Mouse (Mus musculus) large intestine, adult 2 months (tissue): Measurements from ENCODE around the gene Lypd6b. TPM values are rescaled to one million over a fixed set of nuclear protein-coding genes. Genes with fewer than 3 reads are reported as not detected.

Experiments
- DNase-seq: peaks from one replicate; pipeline ENCODE4 v3.0.0-alpha.2; 2012; ENCODE audit warnings: low read depth, low spot score
- WGBS: fragments of 180-500 bp; shearing (Covaris S2); methylation state at CpG from one replicate; pipeline ENCODE4 v1.1.7; 2018; 5-methylcytosine and 5-hydroxymethylcytosine counted together
- polyA plus RNA-seq: library from polyadenylated mRNA; depleted of rRNA; stranded (reverse); fragments of >200 nt; gene quantifications from 2 replicates; pipeline ENCODE4 v1.2.3, GENCODE M21; 2012

Gene Lypd6b
- polyA plus RNA-seq, 1 experiment = 0.33 TPM

GRCm38 (mm10) chr2:49918692-49919091 is 131.2 kb downstream of the Lypd6b start:
- DNase-seq = no peak
- WGBS = 57% methylated on average over 9 of the region's 9 CpGs

DNA sequence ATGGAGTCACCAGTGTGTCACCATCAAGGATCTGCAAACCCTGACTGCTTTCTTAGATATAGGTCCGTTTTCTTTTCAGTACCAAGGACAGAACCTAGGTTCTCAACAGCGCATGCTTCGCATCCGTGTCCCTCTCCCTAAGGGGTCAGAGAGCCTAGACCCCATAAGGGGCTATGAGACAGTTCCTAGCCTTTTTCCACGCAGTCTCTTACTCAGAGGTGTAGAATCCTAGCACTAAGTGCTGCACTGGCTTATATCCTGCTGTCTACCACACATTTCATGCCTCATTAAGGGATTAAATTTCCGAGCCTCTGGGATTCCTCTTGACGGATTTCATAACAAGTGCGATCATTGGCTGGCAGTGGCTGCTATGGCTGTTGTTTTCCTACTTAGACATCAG is 134.5 kb downstream of the Lypd6b start:
- WGBS = 69% methylated on average over 8 of the region's 8 CpGs
- DNase-seq = no peak

GRCm38 (mm10) chr2:49922810-49923209 is 135.3 kb downstream of the Lypd6b start:
- no peak for DNase-seq
- WGBS = 72% methylated on average over 4 of the region's 4 CpGs

DNA sequence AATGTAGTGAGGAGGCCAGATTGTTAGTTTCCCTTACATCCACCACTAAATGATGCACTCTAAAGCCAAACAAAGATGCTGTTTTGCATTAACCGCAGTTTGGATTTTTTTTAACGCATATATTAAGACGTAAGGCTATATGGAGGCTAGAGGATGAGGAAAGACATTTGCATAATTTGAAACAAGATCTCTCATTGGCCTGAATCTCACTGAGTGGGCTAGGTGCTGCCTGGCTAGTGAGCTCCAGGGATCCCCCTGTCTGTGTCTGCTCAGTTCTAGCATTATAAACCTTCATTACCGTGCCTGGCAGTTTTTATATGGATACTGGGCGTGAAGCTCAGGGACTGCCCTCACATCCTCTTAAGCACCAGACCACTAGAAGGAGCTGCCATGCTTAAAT is 138.7 kb downstream of the Lypd6b start:
- 67% methylated on average over 5 of the region's 5 CpGs for WGBS
- DNase-seq = no peak

GRCm38 (mm10) chr2:49927362-49927761 is 139.9 kb downstream of the Lypd6b start:
- WGBS = 10% methylated on average over 1 of the region's 1 CpGs

GRCm38 (mm10) chr2:49929931-49930330 is 142.4 kb downstream of the Lypd6b start:
- DNase-seq = no peak
- 94% methylated on average over 3 of the region's 3 CpGs for WGBS

More at GRCm38 (mm10) chr2:49927362-49927761, 139.9 kb downstream of the Lypd6b start:
- DNase-seq = no peak

DNA sequence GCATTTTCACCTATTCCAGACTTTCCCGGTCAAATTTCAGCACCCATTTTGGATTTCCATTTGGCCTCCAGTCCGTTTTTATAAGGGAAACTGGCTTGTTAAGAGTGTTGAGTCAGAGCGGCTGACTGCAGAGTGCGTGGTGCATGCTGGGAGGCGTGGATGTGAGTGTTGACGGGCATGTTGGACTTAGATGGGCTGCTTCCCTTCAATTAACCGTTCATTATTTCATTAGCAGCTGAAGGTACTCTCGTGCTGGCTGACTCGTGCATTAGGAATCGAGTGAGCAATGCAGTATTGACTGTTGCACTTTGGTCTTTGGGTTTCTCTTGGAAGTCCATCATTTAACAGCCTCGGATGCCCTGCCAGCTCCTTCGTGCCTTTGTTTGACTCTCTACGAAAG is 150.1 kb downstream of the Lypd6b start:
- WGBS = 55% methylated on average over 13 of the region's 13 CpGs
- peak; percentile 1 for DNase-seq

DNA sequence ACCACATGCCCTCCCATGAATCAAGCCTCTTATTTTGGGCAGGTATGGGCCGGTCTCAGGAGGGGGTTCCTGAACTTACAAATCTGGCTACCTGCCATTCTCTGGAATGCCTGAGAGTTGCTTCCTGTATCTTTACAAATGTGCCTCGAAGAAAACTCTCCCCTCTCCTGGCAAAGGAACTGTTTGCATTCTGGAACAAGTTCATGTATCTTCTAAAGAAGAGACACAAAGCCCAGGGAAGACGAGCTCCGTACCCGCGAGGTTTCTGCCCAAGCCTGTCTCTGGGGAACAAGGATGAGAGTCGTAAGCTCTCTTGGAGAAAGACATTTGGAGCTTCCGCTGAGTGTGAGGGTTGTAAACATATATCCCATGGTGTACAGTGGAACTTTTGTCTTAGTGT is 150.8 kb downstream of the Lypd6b start:
- 56% methylated on average over 8 of the region's 8 CpGs for WGBS
- no peak for DNase-seq

DNA sequence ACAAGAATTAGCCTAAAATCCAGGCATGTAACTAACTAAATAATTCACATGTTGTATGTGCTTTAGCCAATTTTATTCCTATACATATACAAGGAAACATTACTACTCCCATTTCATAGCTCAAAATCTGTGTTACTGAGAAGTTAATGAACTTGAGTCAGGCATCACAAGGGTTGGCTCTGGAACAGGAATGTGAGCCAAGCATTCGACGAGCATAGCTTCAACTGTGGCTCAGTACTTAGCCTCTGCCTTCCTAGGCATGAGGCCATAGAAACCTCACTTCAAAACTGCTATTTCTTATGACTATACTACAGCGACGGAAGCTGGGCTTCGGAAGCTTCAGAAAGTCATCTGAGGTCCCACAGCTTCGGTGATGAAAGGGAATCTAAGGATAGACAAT is 152.9 kb downstream of the Lypd6b start:
- no peak for DNase-seq
- WGBS = 74% methylated on average over 6 of the region's 6 CpGs

DNA sequence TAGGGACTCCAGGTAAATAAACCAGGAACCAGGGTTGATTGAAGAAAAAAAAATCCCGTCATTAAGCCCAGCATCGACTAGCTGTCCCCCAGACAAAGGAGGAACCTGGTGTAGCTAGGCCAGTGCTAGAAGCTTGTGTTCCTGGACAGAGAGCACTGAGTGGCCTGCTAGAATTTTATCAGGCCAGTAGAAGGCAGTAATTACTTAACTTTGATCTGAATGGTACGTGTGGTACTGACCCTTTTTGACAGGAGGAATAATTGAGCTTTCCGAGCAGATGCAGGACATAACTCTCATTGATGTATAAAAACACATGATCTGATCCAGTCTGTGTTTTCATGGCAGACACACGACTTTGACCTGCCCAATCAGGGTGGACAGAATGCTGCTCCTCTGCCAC is 154.6 kb downstream of the Lypd6b start:
- DNase-seq = no peak
- 49% methylated on average over 5 of the region's 5 CpGs for WGBS

DNA sequence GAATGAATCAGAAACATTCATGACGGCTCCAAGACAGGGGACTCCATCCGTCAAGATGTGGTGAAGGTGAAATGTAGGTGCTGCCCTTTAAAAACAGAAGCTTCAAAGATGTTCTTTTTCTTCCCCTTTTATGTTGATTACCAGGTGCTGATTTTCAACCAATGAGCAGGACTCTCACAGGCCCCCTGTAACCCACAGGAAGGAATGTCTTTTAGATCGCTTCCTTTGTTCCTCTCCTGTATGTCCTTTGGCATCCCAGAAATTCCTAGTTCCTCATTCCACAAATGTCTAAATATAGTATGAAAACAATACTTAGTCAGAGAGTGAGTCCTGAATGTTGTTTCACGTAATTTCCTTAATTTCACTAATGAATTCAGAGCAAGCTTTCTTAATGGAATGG is 164.2 kb downstream of the Lypd6b start:
- WGBS = 74% methylated on average over 4 of the region's 4 CpGs
- DNase-seq = no peak

GRCm38 (mm10) chr2:49952632-49953293 is 165.3 kb downstream of the Lypd6b start:
- 57% methylated on average over 6 of the region's 6 CpGs for WGBS
- DNase-seq = no peak

DNA sequence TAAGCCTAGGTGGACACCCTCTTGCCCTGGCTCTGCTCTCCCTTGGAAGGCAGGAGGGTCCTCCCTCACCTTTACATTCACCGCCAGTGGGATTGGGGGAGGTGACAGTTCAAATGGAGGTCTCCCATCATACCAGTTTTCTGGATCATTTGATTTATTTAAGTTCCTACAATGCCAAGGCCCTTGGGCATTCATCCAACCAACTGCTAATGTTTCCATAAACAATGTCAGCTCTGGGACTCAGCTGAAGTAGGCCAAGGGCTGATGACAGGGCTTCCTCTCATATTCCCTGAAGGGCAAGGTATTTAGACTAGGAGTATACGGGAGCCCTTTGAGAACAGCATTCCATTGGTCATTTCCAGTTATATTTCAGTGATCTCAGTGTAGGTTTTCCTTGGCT is 170.0 kb downstream of the Lypd6b start:
- no peak for DNase-seq
- WGBS = 81% methylated on average over 2 of the region's 2 CpGs

DNA sequence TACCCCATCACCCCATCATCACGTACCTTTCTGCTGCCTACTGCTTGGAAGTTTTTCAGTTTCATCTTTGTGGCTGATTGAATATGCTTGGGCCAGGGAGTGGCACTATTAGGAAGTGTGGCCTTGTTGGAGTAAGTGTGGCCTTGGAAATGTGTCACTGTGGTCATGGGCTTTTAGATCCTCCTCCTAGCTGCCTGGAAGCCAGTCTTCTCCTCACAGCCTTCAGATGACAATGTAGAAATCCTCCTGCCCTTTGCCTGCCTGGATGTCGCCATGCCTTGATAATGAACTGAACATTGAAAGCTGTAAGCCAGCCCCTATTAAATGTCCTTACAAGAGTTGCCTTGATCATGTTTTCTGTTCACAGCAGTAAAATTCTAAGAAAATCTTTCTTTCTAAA is 174.5 kb downstream of the Lypd6b start:
- DNase-seq = no peak
- WGBS = 84% methylated on average over 2 of the region's 2 CpGs

- DNase-seq = no peak
- 59% methylated on average over 3 of the region's 3 CpGs for WGBS
Measured at GRCm38 (mm10) chr2:49964899-49965298, 177.4 kb downstream of the Lypd6b start.

DNA sequence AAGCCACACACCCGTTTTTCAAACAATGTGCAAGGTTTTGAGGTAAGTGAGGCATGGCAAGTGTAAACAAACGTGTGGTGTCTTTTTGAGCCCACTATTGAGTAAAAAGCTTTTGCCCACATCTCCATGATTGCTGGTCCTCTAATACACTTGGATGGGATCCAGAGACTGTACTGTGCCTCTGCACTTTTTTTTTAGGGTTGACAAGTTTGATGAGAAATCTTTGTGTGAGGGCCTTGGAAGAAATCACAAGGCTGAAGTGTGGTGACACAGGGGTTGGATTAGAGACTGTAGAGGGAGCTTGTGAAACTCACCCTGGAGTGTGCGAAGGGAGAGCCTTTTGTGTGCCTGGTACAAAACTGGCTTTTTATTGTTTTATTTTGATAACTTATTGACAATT is 180.3 kb downstream of the Lypd6b start:
- WGBS = 39% methylated on average over 3 of the region's 3 CpGs
- DNase-seq = no peak

DNA sequence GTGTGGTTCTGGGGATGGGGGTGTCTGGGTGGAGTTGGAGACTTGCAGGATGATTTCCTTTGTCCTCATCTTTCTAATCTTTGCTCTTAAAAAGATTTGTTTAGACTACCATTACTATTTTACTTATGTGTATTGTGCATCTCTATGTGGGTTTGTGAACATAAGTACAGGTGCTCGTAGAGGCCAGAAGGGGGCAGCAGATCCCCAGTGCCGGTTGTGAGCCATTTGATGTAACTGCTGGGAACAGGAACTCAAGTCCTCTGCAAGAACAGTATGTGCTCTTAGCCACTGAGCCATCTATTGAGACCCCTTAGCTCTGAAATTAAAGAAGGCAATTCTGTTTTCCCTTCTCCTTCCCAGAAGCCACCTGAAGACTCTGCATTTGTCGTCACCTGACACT is 183.5 kb downstream of the Lypd6b start:
- WGBS = 90% methylated on average over 3 of the region's 3 CpGs
- DNase-seq = no peak

DNA sequence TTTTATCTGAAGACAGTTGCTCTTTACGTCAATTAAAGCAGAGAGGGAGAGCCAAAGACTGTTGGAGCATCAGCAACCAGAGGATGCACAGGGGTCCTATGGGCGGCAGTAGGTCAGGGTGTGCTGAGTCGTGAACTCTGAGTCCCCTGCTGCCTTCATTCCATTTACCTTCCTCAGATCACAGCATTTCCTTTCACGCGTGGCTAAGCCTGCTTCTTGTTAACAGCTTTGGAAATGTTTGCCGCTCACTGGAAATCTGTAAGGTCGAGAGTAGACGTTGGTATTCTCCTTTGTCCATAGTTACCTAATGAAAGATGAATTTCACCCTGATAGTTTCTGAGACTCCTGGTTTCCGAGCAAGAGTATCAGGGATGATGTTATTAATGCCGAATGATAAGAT is 191.1 kb downstream of the Lypd6b start:
- no peak for DNase-seq
- 82% methylated on average over 10 of the region's 10 CpGs for WGBS

DNA sequence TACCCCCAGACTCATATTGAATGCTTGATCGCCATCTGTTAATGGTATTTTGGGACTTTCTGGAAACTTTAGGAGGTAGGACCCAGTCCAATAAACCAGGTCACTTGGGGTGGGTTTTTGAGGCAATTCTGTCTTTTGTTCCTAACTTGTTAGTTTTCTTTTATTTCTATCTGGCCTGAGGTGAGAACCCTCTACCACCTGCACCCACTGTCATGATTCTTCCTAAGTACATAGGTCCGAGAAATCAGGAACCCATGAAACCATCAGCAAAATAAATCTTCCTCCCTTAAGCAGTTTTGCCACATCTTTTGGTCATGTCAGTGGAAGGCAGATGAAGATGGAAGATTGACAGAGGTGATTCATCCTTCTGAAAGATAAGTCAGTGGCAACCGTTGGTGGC is 192.5 kb downstream of the Lypd6b start:
- no peak for DNase-seq

GRCm38 (mm10) chr2:49983021-49983420 is 195.5 kb downstream of the Lypd6b start:
- 62% methylated on average over 5 of the region's 5 CpGs for WGBS
- DNase-seq = no peak

More for the DNA sequence above, 192.5 kb downstream of the Lypd6b start:
- WGBS = 85% methylated on average over 3 of the region's 3 CpGs

GRCm38 (mm10) chr2:49984780-49985179 is 197.3 kb downstream of the Lypd6b start:
- WGBS = 14% methylated on average over 3 of the region's 3 CpGs
- no peak for DNase-seq

DNA sequence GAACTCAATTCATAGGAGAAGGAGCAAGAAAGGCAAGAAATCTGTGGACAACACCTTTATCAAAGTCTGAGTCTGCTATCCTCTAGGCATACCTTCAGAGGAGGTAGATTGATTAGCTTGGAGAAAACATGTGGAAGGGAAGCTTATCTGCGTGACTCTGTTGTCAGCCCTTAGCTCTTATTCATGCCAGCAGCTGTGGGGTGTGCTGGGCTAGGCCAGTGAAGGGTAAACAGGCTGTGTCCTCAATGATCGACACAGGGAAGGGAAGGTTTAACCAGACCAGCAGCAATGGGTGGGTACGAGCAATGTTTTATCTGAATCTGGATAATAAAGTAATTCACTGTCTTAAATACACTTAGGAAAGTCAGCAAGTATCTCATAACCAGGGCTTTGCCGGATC is 208.4 kb downstream of the Lypd6b start:
- WGBS = 28% methylated on average over 4 of the region's 4 CpGs
- DNase-seq = peak; percentile 19
